Mouse (Mus musculus) c-Kit-positive CD71-positive TER-119-negative erythroid progenitor cells, embryonic 14.5 days (primary cell): ENCODE measurements around the gene C2.
A peak's percentile ranks its signal among the peaks of the same experiment; 100 is the strongest.
"Not testable (repeated sequence)": the region's sequence is repeated elsewhere in the genome, so short reads cannot be mapped to it uniquely, and the experiment has no call there.

Experiments used
- DNase-seq: peaks from one replicate; pipeline ENCODE4 v3.0.0-alpha.2; 2013; ENCODE audit warnings: low read depth

The C2 gene

GRCm38 (mm10) chr17:34910982-34911381 lies 12.9 kb upstream of the C2 start:
- no peak for DNase-seq

GRCm38 (mm10) chr17:34902895-34903294 lies 4.8 kb upstream of the C2 start:
- no peak for DNase-seq

GRCm38 (mm10) chr17:34901948-34902347 lies 3.9 kb upstream of the C2 start:
- not testable (repeated sequence) for DNase-seq

GRCm38 (mm10) chr17:34900826-34901225 lies 2.8 kb upstream of the C2 start:
- not testable (repeated sequence) for DNase-seq

- DNase-seq, result no peak
Observed at GRCm38 (mm10) chr17:34899890-34900243, 1.8 kb upstream of the C2 start.

- no peak for DNase-seq
Observed at GRCm38 (mm10) chr17:34899053-34899889, 1.2 kb upstream of the C2 start.

GRCm38 (mm10) chr17:34898706-34899052 lies 614 bp upstream of the C2 start:
- DNase-seq, result no peak

- peak; percentile 51 for DNase-seq
Observed at GRCm38 (mm10) chr17:34897373-34898159, 499 bp downstream of the C2 start.

GRCm38 (mm10) chr17:34896366-34896765 lies 1.7 kb downstream of the C2 start:
- no peak for DNase-seq

- DNase-seq, result no peak
Observed at GRCm38 (mm10) chr17:34895724-34896123, 2.3 kb downstream of the C2 start.

- DNase-seq, result no peak
Observed at GRCm38 (mm10) chr17:34894801-34895530, 3.1 kb downstream of the C2 start.

- peak; percentile 83 for DNase-seq
Observed at GRCm38 (mm10) chr17:34894074-34894597, 3.9 kb downstream of the C2 start.

GRCm38 (mm10) chr17:34893072-34893824 lies 4.8 kb downstream of the C2 start:
- DNase-seq, result no peak

- DNase-seq, result no peak
Observed at GRCm38 (mm10) chr17:34891377-34891776, 6.7 kb downstream of the C2 start.

GRCm38 (mm10) chr17:34890074-34890743 lies 7.9 kb downstream of the C2 start:
- no peak for DNase-seq

GRCm38 (mm10) chr17:34887942-34888341 lies 10.1 kb downstream of the C2 start:
- no peak for DNase-seq

GRCm38 (mm10) chr17:34885615-34886014 lies 12.4 kb downstream of the C2 start:
- DNase-seq, result no peak

- DNase-seq, result no peak
Observed at GRCm38 (mm10) chr17:34884704-34885103, 13.4 kb downstream of the C2 start.

GRCm38 (mm10) chr17:34883332-34883731 lies 14.7 kb downstream of the C2 start:
- DNase-seq, result no peak

- no peak for DNase-seq
Observed at GRCm38 (mm10) chr17:34881683-34882310, 16.3 kb downstream of the C2 start, which contains the start of gene Gm20547. Gene Gm20547, minus strand, starts transcription at chr17:34882042.

GRCm38 (mm10) chr17:34881166-34881565 lies 16.9 kb downstream of the C2 start:
- DNase-seq, result no peak
